Mouse (Mus musculus) liver, adult 2 months (tissue): Measurements from ENCODE around the gene Tc2n.

Source experiments
- CTCF ChIP-seq: fragments of 200-500 bp; IDR thresholded peaks from 2 replicates; pipeline ENCODE4 v1.5.1; 2011; ENCODE audit warnings: low read depth, low read length, control low read depth
- POLR2A ChIP-seq: fragments of 200-500 bp; IDR thresholded peaks from 2 replicates; pipeline ENCODE4 v1.6.1; 2011; ENCODE audit warnings: low read length, control low read depth; ENCODE audit not compliant: insufficient read depth; ENCODE audit errors: extremely low read depth

DNA sequence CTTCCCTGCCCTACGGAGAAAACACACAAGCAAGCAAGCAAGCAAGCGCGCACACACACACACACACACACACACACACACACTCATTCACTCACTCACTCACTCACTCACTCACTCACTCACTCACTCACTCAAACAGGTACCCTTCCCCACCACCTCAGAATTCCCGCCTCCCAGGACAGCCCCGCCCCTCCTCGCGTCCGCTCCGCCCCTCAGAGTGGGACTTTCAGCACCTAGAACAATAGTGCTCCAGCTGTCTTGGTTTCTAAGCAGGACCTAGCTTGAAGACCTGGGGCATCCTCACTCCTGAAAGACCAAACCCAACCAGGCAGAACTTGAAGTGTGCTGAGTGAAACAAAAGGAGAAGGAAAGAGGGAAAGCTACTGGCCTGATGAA is 430 bp upstream of the Tc2n start:
- no peak for TF ChIP-seq POLR2A
- TF ChIP-seq CTCF: no peak
